Mouse (Mus musculus) CD4-positive helper T cell, adult 2 months (primary cell): ENCODE data around the gene Creld2.
A peak's percentile ranks its signal among the peaks of the same experiment; 100 is the strongest.

Experiments
- DNase-seq: peaks from one replicate; pipeline ENCODE4 v3.0.0-alpha.2; 2012; ENCODE audit warnings: low read depth, missing footprints, low spot score

Gene Creld2

DNA sequence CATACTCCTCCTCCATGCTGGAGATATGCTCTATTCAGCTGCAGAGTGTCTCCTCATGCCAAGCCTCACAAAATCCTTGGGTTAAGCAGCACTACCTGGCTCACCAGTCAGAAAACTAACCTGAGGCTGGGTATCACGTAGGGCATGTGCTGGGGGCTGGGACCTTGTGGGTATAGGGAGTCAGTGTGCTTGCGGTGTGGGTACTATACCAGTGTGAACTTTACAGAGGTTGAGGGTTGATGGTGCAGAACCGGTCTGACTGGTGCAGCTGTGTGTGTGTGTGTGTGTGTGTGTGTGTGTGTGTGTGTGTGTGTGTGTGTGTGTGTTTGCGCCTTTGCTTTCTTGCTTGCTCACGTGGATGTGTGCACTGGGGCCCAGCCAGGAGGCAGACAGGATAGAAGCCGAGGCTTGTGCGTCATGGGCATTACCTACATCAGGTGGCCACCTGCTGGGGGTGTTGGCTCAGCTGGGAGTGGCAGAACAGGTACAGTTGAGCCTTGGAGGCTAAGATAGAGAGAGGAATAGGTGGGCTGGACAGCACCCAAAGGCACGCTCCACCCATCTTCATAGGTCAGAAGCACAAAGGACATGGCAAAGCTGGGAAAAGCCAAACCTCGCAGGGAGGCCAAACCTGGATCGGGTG lies 32.2 kb downstream of the Creld2 start:
- no peak for DNase-seq

DNA sequence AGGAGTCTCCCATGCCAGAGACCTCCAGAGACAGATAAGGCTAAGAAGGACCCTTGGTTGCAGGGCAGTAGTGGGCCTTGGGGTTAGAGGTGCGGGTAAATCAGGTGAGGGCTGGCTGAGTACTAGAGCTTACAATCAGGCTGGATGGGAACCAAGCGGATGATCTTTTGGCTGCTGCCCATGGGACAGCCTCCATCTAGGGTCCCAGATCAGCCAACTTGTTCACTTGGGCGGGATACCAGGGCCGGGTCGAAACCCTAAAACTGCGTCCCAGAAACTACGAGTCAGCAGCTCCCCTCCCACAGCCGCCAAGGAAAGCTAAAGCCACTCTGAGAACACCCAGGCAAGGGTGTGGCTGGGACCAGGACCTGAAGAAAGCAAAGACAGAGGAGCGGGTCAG lies 33.7 kb downstream of the Creld2 start:
- DNase-seq = no peak

DNA sequence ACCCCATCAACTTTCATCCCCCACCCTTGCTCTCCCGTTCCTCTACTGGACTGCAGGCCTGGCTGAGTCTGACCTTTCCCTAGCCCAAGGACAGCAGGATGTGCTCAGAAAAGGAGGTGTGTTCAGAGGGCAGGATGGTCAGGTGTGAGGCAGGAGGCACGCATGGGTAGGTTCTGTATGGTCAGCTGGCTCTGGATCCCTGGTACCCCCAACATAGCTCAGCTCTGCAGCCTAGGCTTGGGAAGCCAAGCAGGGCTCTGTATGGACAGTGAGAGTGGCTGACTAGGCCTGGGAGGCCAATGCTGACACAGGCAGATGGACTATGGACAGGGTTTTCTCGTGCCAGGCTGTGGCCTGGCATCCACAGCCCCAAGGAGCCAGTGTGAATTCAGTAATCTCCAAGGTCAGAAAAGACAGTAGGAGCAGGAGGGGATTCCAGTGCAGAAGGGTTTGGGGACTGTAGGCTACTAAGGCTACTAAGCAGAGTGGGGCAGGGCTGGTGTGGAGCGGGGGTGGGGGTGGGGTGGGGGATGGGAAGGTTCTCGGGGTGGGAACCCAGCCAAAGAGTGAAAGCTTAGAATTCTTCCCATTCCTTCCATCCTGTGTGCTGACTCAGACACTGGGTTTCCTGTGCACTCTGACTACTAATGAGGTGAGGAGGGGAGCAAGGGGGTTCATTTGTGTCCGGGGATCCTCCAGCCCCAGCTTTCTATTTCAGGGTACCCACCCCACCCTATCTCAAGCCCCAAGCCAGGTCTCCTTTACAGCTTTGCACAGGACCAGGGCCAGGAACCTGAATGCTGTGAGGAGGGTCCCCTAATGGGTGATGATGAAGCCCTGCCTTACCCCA lies 34.9 kb downstream of the Creld2 start:
- no peak for DNase-seq

DNA sequence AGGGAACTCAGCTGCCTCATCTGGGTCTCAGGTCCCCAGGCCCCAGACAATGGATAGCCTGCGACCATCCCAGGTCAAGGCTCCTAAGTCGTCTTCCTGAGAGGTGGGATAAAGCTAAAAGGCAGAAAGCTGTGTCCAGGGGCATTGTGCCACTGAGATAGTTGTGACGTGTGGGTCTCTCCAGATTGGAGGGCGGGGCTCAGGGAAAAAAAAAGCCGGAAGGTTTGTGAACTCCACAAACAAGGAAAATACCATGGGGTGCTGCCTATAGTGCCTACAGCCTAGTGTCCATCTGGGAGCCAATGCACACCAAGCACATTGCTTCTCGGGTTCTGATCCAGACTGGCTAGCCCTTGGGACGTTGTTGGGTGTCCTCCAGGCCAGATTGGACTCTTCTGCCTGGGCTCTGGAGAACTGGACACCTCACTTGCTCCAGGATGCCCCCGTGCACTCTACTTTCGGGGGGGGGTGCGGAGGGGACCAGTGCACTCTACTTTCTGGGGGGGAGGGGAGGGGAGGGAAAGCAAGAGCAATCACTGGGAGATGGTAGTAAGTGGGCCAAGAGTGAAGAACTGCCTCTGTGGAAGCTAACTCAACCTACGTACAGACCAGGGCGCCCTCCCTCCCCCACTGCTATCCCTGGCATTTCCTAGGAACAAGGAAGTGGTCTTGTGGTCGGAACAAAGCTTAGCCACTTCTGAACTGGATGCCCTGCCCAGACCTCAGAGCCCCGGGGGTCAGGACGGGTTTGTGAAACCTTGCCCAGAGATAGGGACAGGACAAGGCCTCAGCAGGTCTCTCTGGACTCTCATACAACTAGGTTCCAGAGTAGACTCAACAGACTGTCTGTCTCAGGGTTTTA lies 35.8 kb downstream of the Creld2 start:
- no peak for DNase-seq

DNA sequence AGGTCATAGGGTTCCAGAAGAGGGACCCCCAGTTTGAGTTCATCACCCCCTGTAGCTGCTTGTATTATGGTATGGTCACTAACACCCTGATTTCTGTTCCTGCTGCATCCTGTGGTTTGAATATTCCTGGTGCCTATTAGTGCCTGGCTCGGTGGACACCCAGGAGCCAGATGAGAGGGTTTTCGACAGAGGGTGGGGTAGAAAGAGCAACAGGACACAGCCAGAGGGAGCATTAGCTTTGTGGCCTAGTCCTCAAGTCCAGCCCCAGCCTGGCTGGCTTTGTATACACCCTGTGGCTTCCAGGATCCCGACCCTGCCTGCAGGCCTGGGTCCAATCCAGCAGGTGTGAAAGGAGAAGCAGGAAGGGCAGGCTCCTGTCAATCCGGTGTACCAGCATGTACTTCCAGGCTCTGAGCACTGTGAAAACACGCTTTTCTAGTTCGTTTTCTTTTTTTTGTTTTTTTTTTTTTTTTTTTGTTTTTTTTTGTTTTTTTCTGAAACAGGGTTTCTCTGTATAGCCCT lies 36.5 kb downstream of the Creld2 start:
- no peak for DNase-seq

DNA sequence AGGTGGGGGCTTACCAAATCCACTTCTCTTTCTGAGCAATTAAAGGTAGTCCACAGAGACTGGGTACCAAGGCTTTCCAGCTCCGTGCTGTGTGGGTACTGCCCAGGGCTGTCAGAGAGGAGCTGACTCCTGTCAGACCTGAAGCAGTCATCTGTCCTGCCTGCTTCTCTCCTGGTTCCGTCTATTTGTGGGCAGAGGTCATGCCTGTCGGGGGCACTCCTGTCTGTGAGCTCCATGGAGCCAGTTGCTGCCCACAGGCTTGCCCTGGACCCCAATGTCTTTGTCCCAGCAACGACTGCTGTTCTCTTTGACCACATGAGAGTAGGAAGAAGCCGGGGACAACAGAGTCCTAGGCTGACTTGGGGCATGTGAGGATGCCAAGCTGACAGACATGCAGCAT lies 37.2 kb downstream of the Creld2 start:
- no peak for DNase-seq

DNA sequence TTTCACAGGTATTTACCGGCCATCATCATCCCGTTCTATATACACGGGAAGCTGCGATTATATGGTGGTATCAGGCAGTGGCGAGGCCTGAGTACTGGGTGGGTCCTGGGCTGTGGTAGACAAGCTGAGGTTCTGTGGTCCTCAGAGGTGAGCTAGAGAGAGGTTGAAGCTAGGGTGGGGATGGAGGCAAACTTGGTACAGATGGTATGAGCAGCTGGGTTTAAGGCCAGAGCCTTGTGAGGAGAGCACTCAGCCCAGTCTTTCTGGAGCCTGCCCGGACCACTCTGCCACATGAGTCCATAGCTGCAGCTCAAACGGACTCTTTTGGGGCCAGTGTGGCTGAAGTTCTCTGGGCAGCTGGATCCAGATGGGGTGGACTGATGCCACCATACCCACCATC lies 37.9 kb downstream of the Creld2 start:
- no peak for DNase-seq

DNA sequence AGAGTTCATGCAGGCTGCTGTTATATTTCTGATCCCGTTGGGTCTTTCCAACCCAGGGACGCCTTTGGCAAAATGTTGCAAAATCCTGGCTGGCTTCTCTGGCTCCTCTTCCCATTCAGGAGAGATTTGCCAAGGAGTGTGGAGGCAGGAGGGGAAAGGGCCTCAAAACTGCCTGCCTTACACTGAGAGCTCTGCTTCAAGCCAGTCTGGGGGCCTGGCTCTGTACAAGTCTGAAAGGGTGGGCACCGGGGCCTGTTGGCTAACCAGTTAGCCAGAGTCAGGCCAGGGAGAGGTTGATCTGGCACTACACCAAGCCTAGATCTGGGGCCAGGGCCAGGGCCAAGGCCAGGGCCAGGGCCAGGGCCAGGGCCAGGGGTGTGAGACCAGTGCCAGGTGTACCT lies 38.7 kb downstream of the Creld2 start:
- no peak for DNase-seq

DNA sequence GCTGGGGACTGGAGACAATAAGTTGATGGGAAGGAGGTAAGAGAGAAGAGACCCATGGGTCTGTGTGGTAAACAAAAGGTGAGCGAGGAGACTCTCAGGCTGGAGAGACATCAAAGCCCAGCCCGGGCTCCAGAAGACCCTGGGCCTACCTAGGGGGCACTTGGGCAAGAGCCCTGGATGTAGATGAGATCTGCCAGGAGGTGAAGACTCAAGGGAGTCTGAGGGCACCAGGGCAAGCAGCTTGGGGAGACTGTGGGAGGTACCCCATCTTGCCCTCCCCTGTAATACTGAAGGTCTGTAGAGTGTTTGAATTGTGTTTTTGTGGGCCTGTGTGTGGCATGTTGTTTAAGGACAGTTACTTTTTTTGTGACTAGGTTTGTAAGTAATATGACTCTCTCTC lies 39.3 kb downstream of the Creld2 start:
- no peak for DNase-seq

DNA sequence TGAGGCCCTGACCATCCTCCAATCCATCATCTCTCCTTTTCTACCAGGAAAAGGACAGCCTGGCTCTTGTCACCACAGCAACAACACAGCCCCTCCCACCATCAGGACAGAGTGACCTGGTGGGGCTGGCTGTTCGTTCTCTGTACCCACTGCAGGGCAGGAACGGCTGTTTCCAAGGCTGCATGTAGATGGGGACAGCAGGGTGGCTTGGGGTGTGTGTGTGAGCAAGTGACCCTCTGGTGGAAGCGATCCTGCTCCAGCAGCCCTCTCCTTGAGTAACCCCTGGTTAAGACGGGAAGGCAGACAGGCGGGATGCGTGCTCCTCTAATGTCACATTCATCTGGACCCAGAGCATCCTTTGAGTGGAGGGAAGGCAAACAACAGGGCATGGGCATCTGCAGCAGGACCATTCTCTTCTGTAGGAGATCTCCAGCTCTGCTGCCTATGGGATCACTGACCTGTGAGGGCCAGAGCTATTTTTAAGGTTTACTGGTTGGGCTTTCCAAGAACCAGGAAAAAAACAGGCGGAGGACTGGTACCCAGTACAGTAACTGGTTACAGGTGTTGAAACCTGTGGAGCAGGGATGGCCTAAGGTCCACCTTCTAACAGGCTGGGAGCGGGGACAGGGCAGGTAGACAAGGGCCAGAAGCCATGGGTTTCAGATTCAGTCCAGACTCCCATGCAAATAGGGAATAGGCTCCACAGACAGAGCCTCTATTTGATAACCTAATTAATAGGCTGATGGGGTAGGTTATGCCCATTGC lies 39.9 kb downstream of the Creld2 start:
- DNase-seq = no peak

DNA sequence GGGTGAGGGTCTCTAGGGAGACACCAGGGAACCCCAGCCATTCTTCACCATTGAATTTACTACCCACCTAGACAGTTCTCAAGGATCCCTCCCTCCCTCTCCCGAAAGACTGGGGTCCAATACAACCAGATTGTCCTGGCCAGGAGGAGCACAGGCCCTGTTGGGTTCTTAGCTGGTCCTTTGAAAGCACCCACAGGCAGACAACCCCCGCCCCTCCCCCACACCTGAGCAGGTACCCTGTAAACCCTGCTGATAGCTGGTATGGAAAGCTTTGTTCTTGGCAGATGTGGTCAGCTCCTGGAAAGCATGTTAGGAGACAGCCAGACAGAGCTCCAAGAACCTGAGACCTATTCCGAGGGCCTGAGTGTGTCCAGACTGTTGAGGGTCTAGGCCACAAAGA lies 41.3 kb downstream of the Creld2 start:
- no peak for DNase-seq

DNA sequence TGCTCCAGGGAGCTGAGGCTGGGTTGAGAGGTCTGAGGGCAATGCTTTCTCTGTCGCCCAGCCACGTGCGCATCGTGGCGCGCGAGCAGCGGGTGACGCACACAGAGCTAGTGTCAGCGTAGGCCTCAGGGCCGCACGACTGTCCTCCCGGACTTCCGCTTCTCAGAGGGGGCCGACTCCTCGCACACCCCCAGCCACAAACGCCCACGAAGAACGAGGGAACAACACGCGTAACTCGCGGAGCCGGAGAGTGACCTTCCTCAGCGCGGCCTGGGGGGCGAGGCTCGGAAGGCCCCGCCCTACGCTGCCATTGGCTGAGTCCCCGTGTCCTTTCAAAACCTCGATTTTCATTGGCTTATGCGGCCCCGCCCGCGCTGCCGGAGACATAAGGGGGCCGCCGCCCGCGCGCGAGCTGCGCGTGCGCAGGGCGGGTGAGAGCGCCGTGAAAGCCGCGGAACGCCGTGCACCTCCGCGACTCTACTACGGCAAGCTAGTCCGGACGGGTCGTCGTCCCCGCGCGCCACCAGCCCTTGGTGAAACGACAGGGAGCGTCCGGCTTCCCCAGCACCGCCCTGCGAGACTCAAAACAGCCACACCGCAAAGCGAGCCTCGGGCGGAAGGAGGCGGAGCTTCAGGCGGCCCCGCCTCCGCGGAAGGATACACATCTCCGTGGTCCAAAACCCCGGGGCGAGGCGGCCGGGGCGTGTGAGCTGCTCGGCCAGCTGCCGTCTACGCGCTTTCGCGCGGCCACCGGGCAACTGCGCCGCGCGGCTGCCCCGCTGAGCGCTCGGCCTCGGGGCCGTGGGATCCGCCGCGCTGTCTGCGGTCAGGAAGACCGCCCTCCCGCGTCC lies 42.6 kb downstream of the Creld2 start, which contains the start of gene Pim3:
Pim3 (plus strand) TSS at position 415 of the 851 bp plus-strand sequence.
- DNase-seq = peak; percentile 98

DNA sequence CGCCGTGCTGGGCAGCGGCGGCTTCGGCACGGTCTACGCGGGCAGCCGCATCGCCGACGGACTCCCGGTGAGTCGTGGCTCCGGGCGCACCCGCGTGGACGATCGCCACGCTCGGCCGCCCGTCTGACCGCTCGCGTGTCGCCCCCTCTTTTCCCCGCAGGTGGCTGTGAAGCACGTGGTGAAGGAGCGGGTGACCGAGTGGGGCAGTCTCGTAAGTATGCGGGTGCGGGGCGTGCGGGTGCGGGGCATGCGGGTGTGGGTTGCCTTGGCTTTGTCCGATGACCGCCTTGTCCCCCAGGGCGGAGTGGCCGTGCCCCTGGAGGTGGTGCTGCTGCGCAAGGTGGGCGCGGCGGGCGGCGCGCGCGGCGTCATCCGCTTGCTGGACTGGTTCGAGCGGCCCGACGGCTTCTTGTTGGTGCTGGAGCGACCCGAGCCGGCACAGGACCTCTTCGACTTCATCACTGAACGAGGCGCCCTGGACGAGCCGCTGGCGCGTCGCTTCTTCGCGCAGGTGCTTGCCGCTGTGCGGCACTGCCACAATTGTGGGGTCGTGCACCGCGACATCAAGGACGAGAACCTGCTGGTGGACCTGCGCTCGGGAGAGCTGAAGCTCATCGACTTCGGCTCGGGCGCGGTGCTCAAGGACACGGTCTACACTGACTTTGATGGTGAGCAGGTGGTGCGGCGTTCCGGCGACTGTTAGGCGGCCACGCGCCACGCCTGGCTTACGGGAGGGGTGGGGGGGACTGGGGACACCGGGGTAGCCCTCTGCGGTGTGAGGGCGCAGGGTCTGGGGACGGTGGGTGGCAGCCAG lies 43.6 kb downstream of the Creld2 start:
- no peak for DNase-seq

DNA sequence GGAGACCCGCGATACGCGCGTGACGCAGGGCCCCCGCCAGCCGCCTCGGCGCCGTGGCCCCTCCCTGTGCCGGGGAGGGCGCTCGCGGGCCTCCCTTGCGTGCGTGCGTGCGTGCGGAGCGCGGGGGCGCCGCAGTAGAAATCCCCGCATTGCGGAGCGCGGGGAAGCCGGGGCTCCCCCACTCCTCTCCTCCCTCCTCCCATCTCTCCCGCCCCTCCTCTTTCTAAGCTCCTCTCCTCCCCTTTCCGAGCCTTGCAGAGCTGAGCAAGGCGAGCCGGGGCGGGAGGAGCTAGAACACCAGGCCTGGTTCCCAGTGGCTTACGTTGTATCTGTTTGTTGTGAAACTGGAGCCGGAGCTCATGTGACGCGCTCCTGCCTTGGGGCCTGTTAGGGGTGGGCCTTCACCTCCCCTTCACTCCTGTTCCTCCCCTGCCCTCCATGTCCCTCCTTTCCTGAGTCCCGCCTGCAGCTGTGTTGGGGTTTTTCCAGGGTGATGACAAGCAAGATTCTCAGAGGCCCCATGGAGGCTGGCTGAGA lies 44.3 kb downstream of the Creld2 start:
- peak; percentile 91 for DNase-seq

DNA sequence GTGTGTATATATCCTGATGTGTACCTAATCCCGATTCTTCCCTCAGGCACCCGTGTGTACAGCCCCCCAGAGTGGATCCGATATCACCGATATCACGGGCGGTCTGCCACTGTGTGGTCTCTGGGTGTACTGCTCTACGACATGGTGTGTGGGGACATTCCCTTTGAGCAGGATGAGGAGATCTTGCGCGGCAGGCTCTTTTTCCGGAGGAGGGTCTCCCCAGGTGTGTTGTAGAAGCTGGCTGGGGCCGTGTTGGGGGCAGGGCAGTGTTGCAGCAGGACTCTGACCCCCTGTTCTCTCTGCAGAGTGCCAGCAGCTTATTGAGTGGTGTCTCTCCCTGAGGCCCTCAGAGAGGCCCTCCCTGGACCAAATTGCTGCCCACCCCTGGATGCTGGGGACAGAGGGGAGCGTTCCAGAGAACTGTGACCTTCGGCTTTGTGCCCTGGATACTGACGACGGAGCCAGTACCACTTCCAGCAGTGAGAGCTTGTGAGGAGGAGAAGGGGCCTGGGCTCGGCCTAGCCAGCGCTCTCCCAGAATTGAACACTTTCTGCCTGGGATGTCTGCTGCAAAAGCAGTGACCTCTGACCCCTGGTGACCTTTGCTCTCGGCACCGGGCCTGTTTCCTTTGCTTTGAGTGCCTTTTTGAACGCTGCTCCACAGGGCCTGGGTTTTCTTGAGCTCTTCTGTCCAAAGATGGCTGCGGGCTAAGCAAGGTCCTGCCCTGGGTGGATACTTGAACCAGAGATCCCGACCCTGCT lies 45.0 kb downstream of the Creld2 start:
- no peak for DNase-seq

DNA sequence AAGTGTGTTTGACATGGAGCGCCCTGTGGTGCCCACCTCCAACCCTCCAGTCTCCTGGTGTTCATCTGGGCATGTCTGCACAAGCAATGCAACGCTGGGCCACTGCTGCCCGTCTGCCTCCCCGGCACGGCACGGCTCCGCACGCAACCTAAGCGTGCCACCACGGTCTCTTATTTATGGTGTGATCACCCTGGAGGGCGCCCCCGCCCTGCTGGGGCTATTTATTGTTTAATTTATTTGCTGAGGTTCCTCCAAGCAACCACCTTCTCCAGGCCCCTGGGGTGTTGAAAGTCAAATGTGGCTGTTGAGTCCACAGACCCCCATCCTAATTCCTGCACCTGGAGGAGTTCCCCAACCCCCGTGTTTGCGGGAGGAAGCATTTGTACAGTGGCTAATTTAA lies 45.6 kb downstream of the Creld2 start:
- DNase-seq = no peak

DNA sequence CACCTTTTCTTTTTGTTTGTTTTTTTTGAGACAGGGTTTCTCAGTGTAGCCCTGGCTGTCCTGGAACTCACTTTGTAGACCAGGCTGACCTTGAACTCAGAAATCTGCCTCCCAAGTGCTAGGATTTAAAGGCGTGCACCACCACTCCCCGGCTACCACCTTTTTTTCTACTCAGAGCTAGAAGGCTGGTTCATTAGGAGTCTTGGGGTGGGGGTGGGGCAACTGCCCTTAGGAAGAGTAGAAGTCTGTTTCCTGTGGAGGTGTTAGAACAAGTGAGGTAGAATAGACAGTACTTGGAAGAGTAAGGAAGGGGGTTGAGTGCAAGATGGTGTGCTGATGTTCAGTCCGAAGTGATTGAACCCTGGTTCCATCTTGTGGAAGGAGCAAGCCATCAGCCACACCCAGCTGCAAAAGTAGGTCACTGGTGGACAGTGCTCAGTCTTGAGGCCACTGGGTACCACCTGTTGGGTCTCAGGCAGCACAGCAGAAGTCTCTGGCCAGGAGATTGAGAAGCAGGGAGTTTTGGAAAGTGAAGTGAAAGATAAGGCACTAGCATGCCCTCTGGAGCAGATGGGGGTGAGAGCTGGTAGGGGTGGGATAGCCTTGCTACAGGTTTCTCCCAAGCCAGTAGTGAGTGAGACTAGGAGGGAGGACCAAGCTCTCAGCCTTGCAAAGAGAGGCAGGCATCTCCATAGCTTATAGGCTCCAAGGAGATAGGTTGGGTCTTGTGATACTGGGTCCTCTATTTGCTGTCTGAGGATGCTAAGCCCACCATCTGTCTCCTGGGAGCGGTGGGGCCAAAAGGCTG lies 46.6 kb downstream of the Creld2 start:
- DNase-seq = no peak

DNA sequence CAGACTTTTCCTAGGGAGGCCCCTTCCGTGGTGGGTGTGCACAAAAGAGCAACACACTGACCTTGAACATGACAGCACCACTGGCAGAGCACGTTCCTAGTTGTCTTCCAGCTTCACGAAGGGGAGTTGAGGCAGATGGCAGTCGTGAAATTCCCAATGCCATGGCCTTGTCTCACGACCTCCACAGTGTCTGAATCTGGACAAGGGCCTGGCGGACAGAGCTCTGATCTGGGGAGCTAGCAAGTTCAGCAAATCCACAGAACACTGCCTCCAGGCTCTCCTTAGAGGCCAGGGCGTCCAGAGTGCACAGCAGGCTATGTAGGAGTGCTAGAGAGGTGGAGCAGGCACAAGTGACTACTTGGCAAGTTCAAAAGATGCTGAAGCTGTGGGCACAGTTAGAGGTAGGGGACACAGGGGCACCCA lies 47.5 kb downstream of the Creld2 start:
- no peak for DNase-seq
